Mouse (Mus musculus): Measurements from ENCODE around the gene Il34.
A peak's percentile ranks its signal among the peaks of the same experiment; 100 is the strongest.

Gene Il34

GRCm38 (mm10) chr8:110738591-110739195 is 67.0 kb downstream of the Il34 start:
- DNase-seq (ENCODE audit: low spot score in 2 of 2): no peak

GRCm38 (mm10) chr8:110733036-110733435 is 72.7 kb downstream of the Il34 start:
- DNase-seq (ENCODE audit: low spot score in 2 of 2): no peak

GRCm38 (mm10) chr8:110731346-110731859 is 74.3 kb downstream of the Il34 start:
- no peak for DNase-seq (ENCODE audit: low spot score in 2 of 2)

GRCm38 (mm10) chr8:110726893-110727292 is 78.8 kb downstream of the Il34 start:
- DNase-seq (ENCODE audit: low spot score in 2 of 2): peak in 1 of 2 experiments; percentile 21

- no peak for DNase-seq (ENCODE audit: low spot score in 2 of 2)
These were observed 80.5 kb downstream of the Il34 start for GRCm38 (mm10) chr8:110725084-110725838.

GRCm38 (mm10) chr8:110724493-110724892 is 81.2 kb downstream of the Il34 start:
- no peak for DNase-seq (ENCODE audit: low spot score in 2 of 2)

- DNase-seq (ENCODE audit: low spot score in 2 of 2): no peak
These were observed 83.2 kb downstream of the Il34 start for GRCm38 (mm10) chr8:110722414-110723011.

- DNase-seq (ENCODE audit: low spot score in 2 of 2): no peak
These were observed 83.9 kb downstream of the Il34 start for GRCm38 (mm10) chr8:110721606-110722413.

GRCm38 (mm10) chr8:110720685-110721598 is 84.8 kb downstream of the Il34 start, which contains the start of gene Mtss1l:
TSS of gene Mtss1l (plus strand) at chr8:110721476.
- no peak for DNase-seq (ENCODE audit: low spot score in 2 of 2)

GRCm38 (mm10) chr8:110719898-110720653 is 85.6 kb downstream of the Il34 start:
- no peak for DNase-seq (ENCODE audit: low spot score in 2 of 2)

GRCm38 (mm10) chr8:110718969-110719670 is 86.6 kb downstream of the Il34 start:
- no peak for DNase-seq (ENCODE audit: low spot score in 2 of 2)

- DNase-seq (ENCODE audit: low spot score in 2 of 2): no peak
These were observed 87.3 kb downstream of the Il34 start for GRCm38 (mm10) chr8:110718209-110718968.

GRCm38 (mm10) chr8:110717131-110717530 is 88.6 kb downstream of the Il34 start:
- DNase-seq (ENCODE audit: low spot score in 2 of 2): no peak

GRCm38 (mm10) chr8:110716075-110716474 is 89.6 kb downstream of the Il34 start:
- DNase-seq (ENCODE audit: low spot score in 2 of 2): no peak

GRCm38 (mm10) chr8:110714827-110715519 is 90.8 kb downstream of the Il34 start:
- no peak for DNase-seq (ENCODE audit: low spot score in 2 of 2)

- no peak for DNase-seq (ENCODE audit: low spot score in 2 of 2)
These were observed 92.7 kb downstream of the Il34 start for GRCm38 (mm10) chr8:110713073-110713472.

- no peak for DNase-seq (ENCODE audit: low spot score in 2 of 2)
These were observed 94.3 kb downstream of the Il34 start for GRCm38 (mm10) chr8:110711271-110711934.
